Mouse (Mus musculus): ENCODE measurements around the gene Myo1e. TPM values are rescaled to one million over a fixed set of nuclear protein-coding genes. Genes with fewer than 3 reads are reported as not detected.

Gene Myo1e
- polyA plus RNA-seq, 1 experiment from 2014 or later = 27.5 TPM

DNA sequence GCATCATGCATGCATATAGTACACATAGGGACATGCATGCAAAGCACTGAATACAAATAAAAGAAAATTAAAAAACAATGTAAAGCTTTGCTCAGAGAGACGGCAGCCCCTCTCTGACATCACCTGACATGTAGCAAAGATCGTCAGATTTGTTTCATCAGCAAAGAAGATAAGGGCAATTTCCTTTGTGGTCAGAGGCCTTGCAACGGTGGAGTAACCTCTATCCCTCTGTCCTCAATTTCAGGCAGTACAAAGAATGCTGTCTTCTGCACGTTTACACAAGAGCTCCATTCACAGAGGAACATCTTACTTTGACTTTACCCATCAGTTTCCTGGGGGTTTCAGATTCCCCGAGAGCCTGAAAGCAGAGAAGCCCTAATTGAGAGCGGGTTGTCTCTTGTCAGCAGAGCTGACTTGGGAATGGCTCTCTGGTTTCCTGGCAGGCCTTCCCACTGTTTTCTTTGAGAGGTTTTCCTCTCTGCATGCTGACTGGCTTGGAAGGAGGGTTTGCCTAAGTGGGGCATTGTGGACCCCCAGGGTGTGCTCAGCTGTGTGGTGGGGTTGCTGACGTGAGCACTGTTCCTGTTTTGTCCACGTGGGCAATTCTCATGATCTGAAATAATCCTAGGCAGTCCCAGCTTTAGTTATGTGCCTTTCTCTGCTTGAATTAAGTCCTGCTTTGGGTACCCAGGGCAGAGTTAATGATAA, 144.6 kb downstream of the Myo1e start:
- ATAC-seq (ENCODE audit: insufficient number of reproducible peaks, low FRiP score, low TSS enrichment, low read depth) = no peak
- no peak overlapping the region for H3K4me3 ChIP-seq
- peaks cover 56% of the 10 kb centered on the region for H3K36me3 ChIP-seq
- 49% methylated on average over 8 of the region's 8 CpGs for WGBS
- no peaks in the 10 kb centered on the region for H3K27me3 ChIP-seq
- no peaks in the 10 kb centered on the region for H3K4me1 ChIP-seq
- no peak overlapping the region for H3K9ac ChIP-seq
- no peaks in the 10 kb centered on the region for H3K9me3 ChIP-seq
- no peak overlapping the region for H3K4me2 ChIP-seq
- H3K27ac ChIP-seq = no peak overlapping the region

DNA sequence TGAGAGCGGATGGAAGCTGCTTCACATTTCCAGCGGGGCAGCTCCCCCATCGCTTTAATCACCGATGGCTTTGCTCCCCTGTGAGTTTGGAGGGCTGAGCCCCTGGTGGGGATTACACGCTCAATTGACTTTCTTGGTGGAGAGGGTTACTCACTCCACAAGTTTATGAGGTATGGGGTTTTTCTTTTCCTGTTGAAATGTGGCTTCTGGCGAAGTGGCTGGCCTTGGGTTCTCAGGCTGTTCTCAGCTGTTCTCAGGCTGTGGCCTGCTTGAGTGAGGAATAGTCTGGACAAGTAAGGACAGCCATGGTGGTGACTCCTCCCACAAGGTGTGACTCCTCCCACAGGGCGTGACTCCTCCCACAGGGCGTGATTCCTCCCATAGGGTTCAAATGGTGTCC, 149.1 kb downstream of the Myo1e start:
- Histone ChIP-seq H3K4me2 (no peak overlapping the region), H3K27ac (no peak overlapping the region), H3K4me3 (no peak overlapping the region), H3K36me3 (peaks cover 60% of the 10 kb centered on the region), H3K27me3 (no peaks in the 10 kb centered on the region), H3K9ac (no peak overlapping the region), H3K9me3 (no peaks in the 10 kb centered on the region), H3K4me1 (no peaks in the 10 kb centered on the region)
- no peak for ATAC-seq (ENCODE audit: insufficient number of reproducible peaks, low FRiP score, low TSS enrichment, low read depth)
- WGBS = 44% methylated on average over 8 of the region's 8 CpGs

DNA sequence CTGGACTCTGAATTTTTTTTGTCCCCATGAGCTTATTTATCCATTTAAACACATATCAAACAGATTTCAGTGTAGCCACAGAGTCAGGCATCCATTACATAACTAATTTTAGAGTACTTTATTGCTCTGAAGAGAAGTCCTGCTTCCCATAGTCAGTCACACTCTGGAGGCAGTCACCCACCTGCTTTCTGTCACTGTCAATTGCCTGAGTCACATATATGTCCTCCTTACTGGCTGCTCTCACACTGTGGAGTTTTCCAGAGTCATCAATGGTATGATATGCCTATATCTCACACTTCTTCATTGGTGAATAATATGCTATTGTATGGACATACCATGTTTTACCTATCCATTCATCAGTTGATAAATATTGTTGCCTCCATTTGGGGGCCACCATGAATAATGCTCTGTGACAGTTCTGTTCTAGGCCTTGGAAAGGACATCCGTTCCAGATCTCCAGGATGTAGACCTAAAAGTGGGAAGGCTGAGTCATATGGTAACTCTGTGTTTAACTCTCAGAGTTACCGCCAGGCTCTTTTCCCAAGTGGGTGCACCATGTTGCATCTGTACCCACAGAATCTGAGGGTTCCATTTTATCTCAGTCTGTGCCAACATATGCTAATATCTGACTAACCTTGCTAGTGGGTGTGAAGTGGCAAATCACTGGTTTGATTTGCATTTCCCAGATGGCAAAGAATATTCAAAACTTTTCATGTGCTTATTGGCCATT, 152.4 kb downstream of the Myo1e start:
- Histone ChIP-seq H3K4me1 (no peaks in the 10 kb centered on the region), H3K36me3 (peaks cover 72% of the 10 kb centered on the region), H3K9me3 (no peaks in the 10 kb centered on the region), H3K27ac (no peak overlapping the region), H3K4me3 (no peak overlapping the region), H3K9ac (no peak overlapping the region), H3K4me2 (no peak overlapping the region), H3K27me3 (no peaks in the 10 kb centered on the region)
- 93% methylated on average over 2 of the region's 2 CpGs for WGBS
- no peak for ATAC-seq (ENCODE audit: insufficient number of reproducible peaks, low FRiP score, low TSS enrichment, low read depth)

DNA sequence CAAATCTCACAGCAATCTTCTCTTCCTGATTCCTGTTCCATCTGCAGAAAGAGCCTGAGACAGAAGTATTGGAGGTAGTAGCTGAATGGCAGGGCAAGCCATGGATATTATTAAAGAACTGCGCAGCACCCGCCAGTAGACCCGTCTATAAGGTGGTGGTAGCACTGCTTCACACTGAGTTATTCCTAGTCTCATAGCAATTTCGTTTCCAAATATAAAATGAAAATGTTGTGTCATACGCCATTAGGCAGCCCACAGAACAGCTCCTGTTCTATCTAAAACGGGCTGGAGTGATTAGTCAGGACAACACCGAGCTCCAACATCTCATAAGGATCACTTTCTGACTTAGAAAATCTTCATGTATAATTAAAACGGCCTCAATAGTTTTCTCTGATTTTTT, 157.6 kb downstream of the Myo1e start:
- Histone ChIP-seq H3K9me3 (no peaks in the 10 kb centered on the region), H3K36me3 (peaks cover 74% of the 10 kb centered on the region), H3K27me3 (no peaks in the 10 kb centered on the region), H3K4me2 (no peak overlapping the region), H3K4me3 (no peak overlapping the region), H3K27ac (no peak overlapping the region), H3K4me1 (no peaks in the 10 kb centered on the region), H3K9ac (no peak overlapping the region)
- 91% methylated on average over 8 of the region's 8 CpGs for WGBS
- ATAC-seq (ENCODE audit: insufficient number of reproducible peaks, low FRiP score, low TSS enrichment, low read depth) = no peak

DNA sequence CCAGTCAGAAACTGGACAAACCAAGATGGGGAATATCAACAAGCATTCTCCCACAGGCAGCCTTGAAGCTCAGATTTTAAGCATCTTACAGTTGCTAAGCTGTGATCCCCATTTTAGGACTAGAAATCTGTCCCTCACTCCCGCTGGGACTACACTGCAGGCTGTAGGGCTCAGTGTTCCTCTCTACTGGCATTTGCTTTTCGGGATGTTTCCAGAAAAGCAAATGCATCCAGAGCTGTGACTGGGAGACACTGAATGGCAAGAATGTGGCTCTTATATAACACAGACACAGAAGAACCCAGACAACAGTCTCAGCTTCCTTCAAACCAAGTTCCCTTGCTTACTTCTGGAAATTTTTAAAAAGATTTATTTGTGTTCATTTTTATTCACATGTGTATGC, 158.8 kb downstream of the Myo1e start:
- Histone ChIP-seq H3K27me3 (no peaks in the 10 kb centered on the region), H3K4me1 (no peaks in the 10 kb centered on the region), H3K4me2 (no peak overlapping the region), H3K4me3 (no peak overlapping the region), H3K36me3 (peaks cover 76% of the 10 kb centered on the region), H3K9me3 (no peaks in the 10 kb centered on the region), H3K9ac (no peak overlapping the region), H3K27ac (no peak overlapping the region)
- no peak for ATAC-seq (ENCODE audit: insufficient number of reproducible peaks, low FRiP score, low TSS enrichment, low read depth)
- 90% methylated on average over 2 of the region's 2 CpGs for WGBS

DNA sequence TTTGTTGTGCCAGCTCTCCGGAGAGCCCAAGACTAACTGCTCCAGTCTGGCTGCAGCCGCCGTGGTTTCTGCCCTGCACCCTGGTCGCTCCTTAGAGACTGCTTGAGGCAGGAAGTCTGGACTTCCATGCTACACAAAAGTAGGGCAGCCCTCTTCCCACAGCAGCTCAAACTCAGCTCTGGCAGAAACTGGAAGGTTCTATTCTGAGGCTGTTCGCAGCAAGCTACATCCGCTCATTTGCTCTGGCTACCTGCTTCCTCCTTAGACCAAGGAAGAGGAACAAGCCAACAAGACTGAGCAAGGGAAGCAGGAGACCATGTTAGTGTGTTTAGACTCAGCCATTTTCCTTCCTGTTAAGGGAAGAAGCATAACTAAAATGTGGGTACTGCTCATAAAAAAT, 159.7 kb downstream of the Myo1e start:
- ATAC-seq (ENCODE audit: insufficient number of reproducible peaks, low FRiP score, low TSS enrichment, low read depth) = no peak
- Histone ChIP-seq H3K36me3 (peaks cover 78% of the 10 kb centered on the region), H3K9ac (no peak overlapping the region), H3K27me3 (no peaks in the 10 kb centered on the region), H3K9me3 (no peaks in the 10 kb centered on the region), H3K27ac (no peak overlapping the region), H3K4me1 (no peaks in the 10 kb centered on the region), H3K4me3 (no peak overlapping the region), H3K4me2 (no peak overlapping the region)
- 95% methylated on average over 6 of the region's 6 CpGs for WGBS

DNA sequence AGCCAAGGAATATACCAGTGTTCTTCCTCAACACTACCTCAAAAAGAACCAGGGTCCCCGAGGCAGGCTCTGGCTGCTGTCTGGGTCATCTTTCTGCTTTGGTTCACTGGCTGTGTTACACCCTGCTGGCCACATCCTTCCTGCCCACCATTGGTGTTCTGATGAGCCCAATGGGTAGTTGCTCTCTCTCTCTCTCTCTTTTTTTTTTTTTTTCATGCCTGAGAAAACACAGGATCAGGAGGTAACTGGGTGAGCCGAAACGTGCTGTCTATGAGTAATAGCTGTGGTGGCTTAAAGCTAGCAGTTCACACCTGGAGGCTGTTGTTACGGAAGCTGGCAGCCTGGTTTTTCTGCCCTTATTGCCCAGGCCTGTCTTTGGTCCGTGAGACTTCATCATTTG, 164.5 kb downstream of the Myo1e start:
- ATAC-seq (ENCODE audit: insufficient number of reproducible peaks, low FRiP score, low TSS enrichment, low read depth) = no peak
- WGBS = 66% methylated on average over 5 of the region's 5 CpGs

DNA sequence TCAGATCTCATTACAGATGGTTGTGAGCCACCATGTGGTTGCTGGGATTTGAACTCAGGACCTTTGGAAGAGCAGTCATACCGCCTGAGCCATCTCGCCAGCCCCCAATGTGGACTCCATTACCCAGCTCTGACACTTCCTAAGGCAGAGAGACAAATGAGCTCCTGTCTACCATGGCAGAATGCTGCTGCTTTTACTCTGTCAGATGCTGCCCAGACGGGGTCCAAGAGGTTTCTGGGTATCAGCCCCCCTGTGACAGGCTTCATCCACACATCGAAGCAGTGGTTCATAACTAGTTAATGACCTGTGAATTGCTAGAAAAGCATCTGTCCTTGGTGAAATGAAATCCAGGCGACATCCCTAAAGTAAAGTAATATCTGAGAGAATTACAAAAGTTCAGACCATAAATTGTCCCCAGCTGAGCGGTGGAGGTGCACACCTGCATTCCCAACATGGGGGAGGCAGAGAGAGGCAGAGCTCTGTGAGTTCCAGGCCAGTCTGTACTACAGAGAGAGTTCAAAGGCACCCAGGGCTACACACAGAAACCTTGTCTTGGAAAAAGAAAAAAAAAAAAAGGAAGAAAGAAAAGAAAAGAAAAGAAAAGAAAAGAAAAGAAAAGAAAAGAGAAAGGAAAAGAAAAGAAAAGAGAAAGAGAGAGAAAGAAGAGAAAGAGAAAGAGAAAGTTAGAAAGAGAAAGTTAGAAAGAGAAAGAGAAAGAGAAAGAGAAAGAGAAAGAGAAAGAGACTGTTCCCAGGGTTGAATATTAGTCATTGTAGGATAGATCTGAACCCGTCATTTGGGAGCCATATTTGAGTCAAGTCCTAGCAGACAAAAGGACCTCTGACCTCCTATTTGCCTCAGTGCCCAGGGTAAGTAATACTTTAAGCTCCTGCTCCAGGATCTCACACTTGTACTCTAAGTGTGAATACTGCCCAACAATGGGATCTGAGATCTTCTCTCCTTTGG, 172.6 kb downstream of the Myo1e start:
- no peak for ATAC-seq (ENCODE audit: insufficient number of reproducible peaks, low FRiP score, low TSS enrichment, low read depth)
- WGBS = 66% methylated on average over 7 of the region's 7 CpGs
- H3K36me3 ChIP-seq = peaks cover 55% of the 10 kb centered on the region

More for the DNA sequence above, 164.5 kb downstream of the Myo1e start:
- H3K4me2 ChIP-seq = no peak overlapping the region
- H3K4me3 ChIP-seq = no peak overlapping the region
- H3K9ac ChIP-seq = no peak overlapping the region
- H3K27me3 ChIP-seq = no peaks in the 10 kb centered on the region
- no peaks in the 10 kb centered on the region for H3K4me1 ChIP-seq
- H3K27ac ChIP-seq = no peak overlapping the region
- no peaks in the 10 kb centered on the region for H3K9me3 ChIP-seq
- peaks cover 57% of the 10 kb centered on the region for H3K36me3 ChIP-seq

DNA sequence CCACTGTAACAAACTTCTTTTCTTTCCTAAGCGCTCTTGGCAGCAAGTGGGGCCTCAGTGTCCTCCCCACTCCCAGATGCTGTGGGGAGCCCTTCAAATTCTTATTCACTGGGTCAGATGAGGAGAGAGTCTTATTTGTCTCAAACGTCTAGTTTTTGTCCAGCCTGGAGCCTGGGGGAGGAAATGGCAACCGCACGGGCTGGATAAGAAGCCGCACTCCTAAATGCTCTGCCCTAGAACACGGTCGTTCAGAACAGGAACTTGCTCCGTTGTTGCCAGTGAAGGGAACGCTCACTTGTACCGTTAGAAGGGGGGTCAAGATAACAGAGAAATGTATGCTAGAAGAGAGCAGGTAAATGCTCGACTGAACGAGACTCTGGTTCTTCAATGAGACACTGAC, 174.9 kb downstream of the Myo1e start:
- H3K4me3 ChIP-seq = no peak overlapping the region
- H3K36me3 ChIP-seq = peaks cover 59% of the 10 kb centered on the region
- no peaks in the 10 kb centered on the region for H3K9me3 ChIP-seq
- ATAC-seq (ENCODE audit: insufficient number of reproducible peaks, low FRiP score, low TSS enrichment, low read depth) = no peak
- 0 out of 2 replicates have a peak, but pooled peaks cover 5% of the 10 kb centered on the region for H3K4me1 ChIP-seq
- 70% methylated on average over 12 of the region's 12 CpGs for WGBS
- no peak overlapping the region for H3K27ac ChIP-seq
- H3K27me3 ChIP-seq = no peaks in the 10 kb centered on the region
- no peak overlapping the region for H3K9ac ChIP-seq
- H3K4me2 ChIP-seq = no peak overlapping the region

More for the DNA sequence above, 172.6 kb downstream of the Myo1e start:
- no peak overlapping the region for H3K27ac ChIP-seq
- H3K4me3 ChIP-seq = no peak overlapping the region
- no peaks in the 10 kb centered on the region for H3K9me3 ChIP-seq
- no peak overlapping the region for H3K9ac ChIP-seq
- no peaks in the 10 kb centered on the region for H3K27me3 ChIP-seq
- no peaks in the 10 kb centered on the region for H3K4me1 ChIP-seq
- no peak overlapping the region for H3K4me2 ChIP-seq

DNA sequence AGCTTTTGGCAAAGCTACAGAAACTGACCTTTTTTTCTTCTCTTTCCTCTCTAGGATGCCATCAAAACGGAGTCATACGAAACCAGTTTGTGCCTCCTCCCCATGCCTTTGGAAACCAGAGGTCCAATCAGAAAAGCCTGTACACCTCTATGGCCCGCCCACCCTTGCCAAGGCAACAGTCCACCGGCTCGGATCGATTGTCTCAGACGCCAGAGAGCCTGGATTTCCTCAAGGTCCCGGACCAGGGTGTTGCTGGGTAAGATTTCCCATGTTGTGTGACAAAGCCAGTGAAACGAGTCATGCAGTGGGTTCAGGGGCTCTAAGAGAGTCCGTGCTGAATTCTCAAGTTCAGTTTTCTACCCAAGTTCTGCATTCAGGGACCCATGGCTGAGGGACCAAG, 176.6 kb downstream of the Myo1e start:
- 61% methylated on average over 10 of the region's 10 CpGs for WGBS
- no peak overlapping the region for H3K9ac ChIP-seq
- H3K27ac ChIP-seq = no peak overlapping the region
- H3K36me3 ChIP-seq = peaks cover 43% of the 10 kb centered on the region
- H3K9me3 ChIP-seq = no peaks in the 10 kb centered on the region
- H3K27me3 ChIP-seq = no peaks in the 10 kb centered on the region
- H3K4me3 ChIP-seq = no peak overlapping the region
- no peak overlapping the region for H3K4me2 ChIP-seq
- H3K4me1 ChIP-seq = 0 out of 2 replicates have a peak, but pooled peaks cover 5% of the 10 kb centered on the region
- ATAC-seq (ENCODE audit: insufficient number of reproducible peaks, low FRiP score, low TSS enrichment, low read depth) = no peak

DNA sequence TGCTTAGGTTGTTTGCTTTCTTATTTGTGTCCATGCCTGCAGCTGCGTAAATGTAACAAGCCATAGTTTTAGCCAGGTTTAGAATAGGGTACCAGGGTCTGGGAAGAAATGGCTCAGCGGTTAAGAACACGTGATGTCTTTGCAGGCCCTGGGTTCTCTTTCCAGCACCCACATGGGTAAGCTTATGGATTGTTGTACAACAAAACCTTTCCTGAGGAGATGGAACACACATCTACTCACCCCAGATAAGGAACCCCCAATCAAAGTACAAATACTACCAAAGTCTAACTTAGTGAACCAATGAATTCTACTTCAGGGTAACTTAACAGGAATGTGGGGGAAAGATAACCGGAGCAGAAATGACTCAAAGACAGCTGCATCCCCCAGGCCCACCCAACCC, 177.3 kb downstream of the Myo1e start:
- H3K9ac ChIP-seq = no peak overlapping the region
- H3K4me3 ChIP-seq = no peak overlapping the region
- no peak overlapping the region for H3K27ac ChIP-seq
- H3K9me3 ChIP-seq = no peaks in the 10 kb centered on the region
- 0 out of 2 replicates have a peak, but pooled peaks cover 5% of the 10 kb centered on the region for H3K4me1 ChIP-seq
- no peaks in the 10 kb centered on the region for H3K27me3 ChIP-seq
- peaks cover 41% of the 10 kb centered on the region for H3K36me3 ChIP-seq
- H3K4me2 ChIP-seq = no peak overlapping the region
- 94% methylated on average over 4 of the region's 4 CpGs for WGBS
- no peak for ATAC-seq (ENCODE audit: insufficient number of reproducible peaks, low FRiP score, low TSS enrichment, low read depth)

Measured in limb, embryonic 15.5 days (tissue).